Mouse (Mus musculus) ZHBTc4 (cell line): ENCODE results near the gene Tbck.

Source experiments
- DNase-seq: peaks from one replicate; pipeline ENCODE4 v3.0.0-alpha.2; 2011; ENCODE audit warnings: low read depth, low spot score

Gene Tbck

GRCm38 (mm10) chr3:132866984-132867383, 183.0 kb downstream of the Tbck start:
- no peak for DNase-seq

GRCm38 (mm10) chr3:132868838-132869237, 184.9 kb downstream of the Tbck start:
- DNase-seq = no peak

GRCm38 (mm10) chr3:132870079-132870478, 186.1 kb downstream of the Tbck start:
- no peak for DNase-seq

- DNase-seq = no peak
Observed at GRCm38 (mm10) chr3:132871318-132871904, 187.5 kb downstream of the Tbck start.

GRCm38 (mm10) chr3:132873251-132873650, 189.3 kb downstream of the Tbck start:
- no peak for DNase-seq

- no peak for DNase-seq
Observed at GRCm38 (mm10) chr3:132876011-132876708, 192.2 kb downstream of the Tbck start.

- DNase-seq = no peak
Observed at GRCm38 (mm10) chr3:132876933-132877676, 193.2 kb downstream of the Tbck start.

GRCm38 (mm10) chr3:132880361-132880760, 196.4 kb downstream of the Tbck start:
- no peak for DNase-seq

- DNase-seq = no peak
Observed at GRCm38 (mm10) chr3:132880826-132881225, 196.9 kb downstream of the Tbck start.

GRCm38 (mm10) chr3:132883256-132883655, 199.3 kb downstream of the Tbck start:
- no peak for DNase-seq

GRCm38 (mm10) chr3:132884459-132884858, 200.5 kb downstream of the Tbck start:
- no peak for DNase-seq

- DNase-seq = no peak
Observed at GRCm38 (mm10) chr3:132886419-132887050, 202.6 kb downstream of the Tbck start.

- no peak for DNase-seq
Observed at GRCm38 (mm10) chr3:132887074-132887848, 203.3 kb downstream of the Tbck start.
